Mouse (Mus musculus) brain, embryonic 14.5 days (tissue): Measurements from ENCODE around the gene Nudt15.

Experiments used
- CTCF ChIP-seq: fragments of 200-500 bp; IDR thresholded peaks from 2 replicates; pipeline ENCODE4 v1.5.1; 2012; ENCODE audit warnings: inconsistent platforms, mild to moderate bottlenecking, moderate library complexity, borderline replicate concordance; ENCODE audit not compliant: insufficient read depth, insufficient read length; ENCODE audit errors: extremely low read depth
- POLR2A ChIP-seq: fragments of 200-500 bp; IDR thresholded peaks from 2 replicates; pipeline ENCODE4 v1.6.1; 2012; ENCODE audit warnings: mild to moderate bottlenecking, inconsistent platforms, borderline replicate concordance; ENCODE audit not compliant: poor library complexity, insufficient read depth, insufficient read length, severe bottlenecking; ENCODE audit errors: extremely low read depth

GRCm38 (mm10) chr14:73550732-73551131 is 2.7 kb upstream of the Nudt15 start:
- no peak for TF ChIP-seq POLR2A
- TF ChIP-seq CTCF, result no peak
